Mouse (Mus musculus) stomach, postnatal 0 days (tissue): ENCODE data around the gene Egfem1. TPM values are rescaled to one million over a fixed set of nuclear protein-coding genes. Genes with fewer than 3 reads are reported as not detected.
A peak's percentile ranks its signal among the peaks of the same experiment; 100 is the strongest.

Source experiments
- ATAC-seq: fragments of 200-750 bp; cut with Nextera tagmentation; 2 replicates; pipeline ENCODE4 v1.8.0; 2017; ENCODE audit not compliant: low FRiP score, low TSS enrichment
- DNase-seq: peaks from one replicate; pipeline ENCODE4 v3.0.0-alpha.2; 2016; ENCODE audit warnings: low spot score
- H3K27ac ChIP-seq: fragments of 300-500 bp; sonication (generic); replicated peaks from 2 replicates; pipeline ENCODE4 v1.5.1; 2014; ENCODE audit warnings: mild to moderate bottlenecking, control low read depth
- H3K27me3 ChIP-seq: fragments of 300-500 bp; sonication (generic); 2 replicates; pipeline ENCODE4 v1.6.1; 2014; ENCODE audit warnings: low read length; ENCODE audit not compliant: control insufficient read depth, insufficient read depth
- H3K36me3 ChIP-seq: fragments of 300-500 bp; sonication (generic); 2 replicates; pipeline ENCODE4 v1.6.1; 2014; ENCODE audit warnings: low read length, mixed read lengths; ENCODE audit not compliant: control insufficient read depth, insufficient read depth
- H3K4me1 ChIP-seq: fragments of 300-500 bp; sonication (generic); replicated peaks from 2 replicates; pipeline ENCODE4 v1.6.1; 2014; ENCODE audit warnings: antibody characterized with exemption; ENCODE audit not compliant: control insufficient read depth, insufficient read depth
- H3K4me2 ChIP-seq: fragments of 300-500 bp; sonication (generic); replicated peaks from 2 replicates; pipeline ENCODE4 v1.6.1; 2014; ENCODE audit warnings: low read depth, mild to moderate bottlenecking, control low read depth, moderate library complexity
- H3K4me3 ChIP-seq: fragments of 300-500 bp; sonication (generic); 2 replicates; pipeline ENCODE4 v1.5.1; 2014; ENCODE audit warnings: low read depth, low read length, control low read depth
- H3K9ac ChIP-seq: fragments of 300-500 bp; sonication (generic); 2 replicates; pipeline ENCODE4 v1.6.1; 2014; ENCODE audit warnings: mild to moderate bottlenecking, low read length, control low read depth, mixed read lengths
- H3K9me3 ChIP-seq: fragments of 300-500 bp; sonication (generic); 2 replicates; pipeline ENCODE4 v1.6.1; 2016; ENCODE audit warnings: low read length; ENCODE audit not compliant: control insufficient read depth
- CTCF ChIP-seq: IDR thresholded peaks from 2 replicates; pipeline ENCODE4 v1.5.1; 2016; ENCODE audit warnings: antibody characterized with exemption, low read depth, mild to moderate bottlenecking, moderate library complexity
- EP300 ChIP-seq: optimal IDR thresholded peaks from 2 replicates; pipeline ENCODE3; 2016; ENCODE audit warnings: antibody characterized with exemption
- WGBS: fragments of 180-500 bp; shearing (Covaris S2); extraction: QIAGEN DNeasy Blood & Tissue Kit; methylation state at CpG from one replicate; pipeline ENCODE4 v1.1.7; 2014; 5-methylcytosine and 5-hydroxymethylcytosine counted together
- polyA plus RNA-seq: library from polyadenylated mRNA; unstranded; fragments of >200 nt; fragmentation: Nextera tagmentation; extraction: Ambion mirVana; gene quantifications from 2 replicates; pipeline ENCODE4 v1.2.1, GENCODE M21; 2015

The Egfem1 gene
- polyA plus RNA-seq, 1 experiment from 2014 or later: 0.16 TPM

GRCm38 (mm10) chr3:29689367-29690285, 607.8 kb downstream of the Egfem1 start:
- WGBS: 77% methylated on average over 8 of the region's 8 CpGs
- DNase-seq: no peak
- Histone ChIP-seq H3K27ac (no peak overlapping the region), H3K27me3 (no peaks in the 10 kb centered on the region), H3K9ac (no peak overlapping the region), H3K4me3 (no peak overlapping the region), H3K9me3 (no peaks in the 10 kb centered on the region), H3K4me2 (no peak overlapping the region), H3K4me1 (no peaks in the 10 kb centered on the region), H3K36me3 (no peaks in the 10 kb centered on the region)
- TF ChIP-seq CTCF (no peak), EP300 (no peak)
- ATAC-seq: no peak

DNA sequence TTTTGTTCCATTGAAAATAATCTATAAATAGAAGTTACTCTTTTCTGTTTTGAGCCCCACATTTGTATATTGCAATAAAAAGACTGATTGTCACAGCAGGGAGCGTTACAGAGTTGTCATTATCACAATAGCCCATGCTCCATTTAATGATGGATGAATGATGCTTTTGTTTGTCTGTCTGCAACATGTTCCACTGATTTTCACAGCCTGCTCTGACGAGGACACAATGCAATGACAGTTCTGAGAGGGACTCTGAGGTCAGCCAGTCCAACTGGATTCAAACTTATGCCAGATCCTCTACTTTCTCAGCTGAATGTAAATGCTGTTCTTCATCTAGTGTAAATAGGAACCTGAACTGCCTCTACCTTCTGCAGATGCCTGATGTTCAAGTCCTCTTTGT, 619.3 kb downstream of the Egfem1 start:
- H3K27ac ChIP-seq: no peak overlapping the region
- no peaks in the 10 kb centered on the region for H3K36me3 ChIP-seq
- 40% methylated on average over 2 of the region's 2 CpGs for WGBS
- H3K27me3 ChIP-seq: no peaks in the 10 kb centered on the region
- DNase-seq: no peak
- no peaks in the 10 kb centered on the region for H3K4me1 ChIP-seq
- TF ChIP-seq CTCF: no peak
- TF ChIP-seq EP300: no peak
- no peak overlapping the region for H3K4me2 ChIP-seq
- ATAC-seq: no peak
- no peak overlapping the region for H3K4me3 ChIP-seq
- H3K9me3 ChIP-seq: no peaks in the 10 kb centered on the region
- no peak overlapping the region for H3K9ac ChIP-seq

DNA sequence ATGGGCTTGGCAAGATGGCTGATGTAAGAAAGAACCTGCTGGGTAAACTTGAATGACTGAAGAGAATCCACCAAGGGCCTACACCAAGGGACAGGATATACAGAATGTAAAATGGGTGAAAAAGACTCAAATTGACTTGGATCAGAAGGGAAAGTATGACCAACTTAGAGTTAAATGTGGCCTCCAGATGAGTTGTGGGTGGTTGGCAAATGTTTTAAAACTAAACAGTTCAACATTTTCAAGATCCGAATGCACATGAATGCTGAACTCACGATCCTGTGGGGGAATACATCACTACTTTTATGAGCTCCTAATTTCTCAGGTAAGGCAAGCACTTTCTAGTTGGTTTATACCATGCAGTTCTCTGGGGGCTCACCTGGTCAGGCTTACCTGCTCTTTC, 625.0 kb downstream of the Egfem1 start:
- no peaks in the 10 kb centered on the region for H3K9me3 ChIP-seq
- no peak overlapping the region for H3K4me3 ChIP-seq
- H3K27ac ChIP-seq: no peak overlapping the region
- DNase-seq (no peak), ATAC-seq (no peak)
- no peak overlapping the region for H3K4me2 ChIP-seq
- H3K9ac ChIP-seq: no peak overlapping the region
- TF ChIP-seq CTCF (no peak), EP300 (no peak)
- H3K36me3 ChIP-seq: no peaks in the 10 kb centered on the region
- no peaks in the 10 kb centered on the region for H3K4me1 ChIP-seq
- WGBS: 81% methylated on average over 2 of the region's 2 CpGs
- no peaks in the 10 kb centered on the region for H3K27me3 ChIP-seq

GRCm38 (mm10) chr3:29707467-29707866, 625.6 kb downstream of the Egfem1 start:
- no peaks in the 10 kb centered on the region for H3K27me3 ChIP-seq
- no peak overlapping the region for H3K9ac ChIP-seq
- no peaks in the 10 kb centered on the region for H3K4me1 ChIP-seq
- WGBS: 81% methylated on average over 1 of the region's 1 CpGs
- no peak overlapping the region for H3K27ac ChIP-seq
- TF ChIP-seq CTCF (no peak), EP300 (no peak)
- H3K4me2 ChIP-seq: no peak overlapping the region
- no peaks in the 10 kb centered on the region for H3K36me3 ChIP-seq
- ATAC-seq: no peak
- no peak overlapping the region for H3K4me3 ChIP-seq
- no peak for DNase-seq
- no peaks in the 10 kb centered on the region for H3K9me3 ChIP-seq

DNA sequence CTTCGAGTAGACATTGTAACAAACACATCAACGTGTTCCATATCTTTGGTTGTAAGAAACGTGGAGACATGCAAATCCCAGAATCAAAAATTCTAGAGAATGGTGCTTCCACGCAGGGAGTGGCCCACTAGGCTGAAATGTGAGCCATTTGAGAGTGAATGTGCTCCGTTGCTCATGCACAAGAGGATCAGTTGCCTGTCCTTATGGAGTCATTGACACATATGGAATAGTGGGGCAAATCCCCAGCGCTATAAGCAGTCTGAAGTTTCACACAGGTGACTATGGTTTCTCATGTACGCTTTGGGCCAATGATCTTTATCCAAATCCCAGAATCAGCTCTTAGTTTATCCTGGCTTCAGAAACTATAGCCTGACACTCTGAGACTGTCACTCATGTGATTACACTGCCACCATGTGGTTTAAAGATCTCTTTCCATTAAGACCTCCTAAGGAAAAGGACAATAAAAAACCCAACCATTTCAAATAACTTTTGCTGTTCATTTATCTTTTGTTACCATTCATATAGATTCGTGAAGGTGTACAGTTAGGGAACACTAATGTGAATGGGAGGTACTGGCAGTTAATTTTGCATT, 644.6 kb downstream of the Egfem1 start:
- TF ChIP-seq EP300 (no peak), CTCF (peak; percentile 84)
- DNase-seq: no peak
- Histone ChIP-seq H3K36me3 (no peaks in the 10 kb centered on the region), H3K4me2 (no peak overlapping the region), H3K27ac (no peak overlapping the region), H3K9me3 (no peaks in the 10 kb centered on the region), H3K27me3 (no peaks in the 10 kb centered on the region), H3K9ac (no peak overlapping the region), H3K4me3 (no peak overlapping the region), H3K4me1 (no peaks in the 10 kb centered on the region)
- no peak for ATAC-seq
- 55% methylated on average over 8 of the region's 8 CpGs for WGBS
